Mouse (Mus musculus): Measurements from ENCODE around the gene Mdk.

DNA sequence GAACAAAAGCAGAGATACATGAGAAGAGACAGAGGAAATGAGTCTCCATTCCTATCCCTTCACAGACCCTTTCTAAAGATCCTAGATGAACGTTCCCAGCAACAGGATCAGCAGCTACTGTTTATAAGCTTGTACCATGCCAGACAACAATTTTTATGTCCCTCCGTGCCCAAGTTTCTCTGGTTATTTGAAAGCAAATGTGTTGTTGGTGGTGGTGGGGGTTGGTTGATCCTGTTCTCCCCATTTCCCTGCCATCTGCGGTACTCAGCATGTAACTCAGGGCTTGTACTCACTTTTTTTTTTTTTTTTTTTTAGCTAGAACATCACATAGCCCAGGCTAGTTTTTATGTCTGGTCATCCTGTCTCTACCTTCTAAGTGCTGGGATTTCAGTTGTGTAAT is 33.0 kb downstream of the Mdk start:
- no peak for TF ChIP-seq CTCF (IDR thresholded peaks at IDR 0.05; ENCODE audit: low read depth, low read length)
- no peak for TF ChIP-seq POLR2A (IDR thresholded peaks at IDR 0.05; ENCODE audit: insufficient read depth, low read length)
